Mouse (Mus musculus) fat pad, adult 2 months (tissue): ENCODE data around the gene Ranbp10.

Experiments used
- DNase-seq: peaks from one replicate; pipeline ENCODE4 v3.0.0-alpha.2; 2011; ENCODE audit warnings: low read depth, low spot score; ENCODE audit errors: extremely low read depth

Gene Ranbp10

DNA sequence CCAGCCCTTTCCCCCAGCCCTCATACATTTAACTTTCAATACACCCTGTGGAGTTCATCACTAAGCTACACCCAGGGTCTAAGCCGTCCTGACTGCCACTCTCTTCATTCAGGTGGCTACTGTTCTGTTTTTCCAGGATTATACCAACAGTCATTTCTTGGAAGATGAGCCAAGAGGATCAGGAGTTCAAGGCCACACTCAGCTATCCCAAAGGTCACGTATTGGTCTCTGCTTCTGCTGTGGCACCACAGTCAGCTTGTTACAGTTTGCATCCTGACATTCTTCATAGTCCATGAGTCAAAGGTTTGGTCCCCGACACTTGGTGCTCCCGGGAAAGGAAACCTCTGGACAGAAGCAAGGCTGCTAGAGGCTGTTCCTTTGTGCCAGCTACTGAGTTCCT is 107.5 kb downstream of the Ranbp10 start:
- no peak for DNase-seq
